Mouse (Mus musculus) hindbrain, embryonic 11.5 days (tissue): ENCODE measurements around the gene Atxn1l. TPM values are rescaled to one million over a fixed set of nuclear protein-coding genes. Genes with fewer than 3 reads are reported as not detected.
A peak's percentile ranks its signal among the peaks of the same experiment; 100 is the strongest.

Experiments used
- ATAC-seq: fragments of 200-750 bp; cut with Nextera tagmentation; 2 replicates; pipeline ENCODE4 v1.8.0; 2017; ENCODE audit warnings: mild to moderate bottlenecking, moderate TSS enrichment, moderate library complexity; ENCODE audit not compliant: low FRiP score
- DNase-seq: peaks from one replicate; pipeline ENCODE4 v3.0.0-alpha.2; 2015; ENCODE audit warnings: low spot score
- H3K27ac ChIP-seq: fragments of 300-500 bp; sonication (generic); 2 replicates; pipeline ENCODE4 v1.5.1; 2014; ENCODE audit warnings: mild to moderate bottlenecking, low read depth, low read length
- H3K27me3 ChIP-seq: fragments of 300-500 bp; sonication (generic); 2 replicates; pipeline ENCODE4 v1.6.1; 2014; ENCODE audit warnings: mild to moderate bottlenecking, low read length, moderate library complexity, mixed read lengths; ENCODE audit not compliant: control insufficient read depth, insufficient read depth
- H3K36me3 ChIP-seq: fragments of 300-500 bp; sonication (generic); 2 replicates; pipeline ENCODE4 v1.6.1; 2014; ENCODE audit warnings: mild to moderate bottlenecking, low read length, moderate library complexity, mixed read lengths; ENCODE audit not compliant: control insufficient read depth, insufficient read depth
- H3K4me1 ChIP-seq: fragments of 300-500 bp; sonication (generic); replicated peaks from 2 replicates; pipeline ENCODE4 v1.6.1; 2014; ENCODE audit warnings: low read length, mixed read lengths; ENCODE audit not compliant: control insufficient read depth, insufficient read depth
- H3K4me2 ChIP-seq: fragments of 300-500 bp; sonication (generic); replicated peaks from 2 replicates; pipeline ENCODE4 v1.6.1; 2014; ENCODE audit warnings: mild to moderate bottlenecking, low read depth, low read length
- H3K4me3 ChIP-seq: fragments of 300-500 bp; sonication (generic); 2 replicates; pipeline ENCODE4 v1.5.1; 2014; ENCODE audit warnings: low read depth, low read length
- H3K9ac ChIP-seq: fragments of 300-500 bp; sonication (generic); 2 replicates; pipeline ENCODE4 v1.6.1; 2014; ENCODE audit warnings: low read depth, low read length
- H3K9me3 ChIP-seq: fragments of 300-500 bp; sonication (generic); 2 replicates; pipeline ENCODE4 v1.6.1; 2016; ENCODE audit warnings: low read length; ENCODE audit not compliant: control insufficient read depth
- WGBS: fragments of 180-500 bp; shearing (Covaris S2); extraction: QIAGEN DNeasy Blood & Tissue Kit; methylation state at CpG from one replicate; pipeline ENCODE4 v1.1.7; 2014; 5-methylcytosine and 5-hydroxymethylcytosine counted together
- polyA plus RNA-seq: library from polyadenylated mRNA; unstranded; fragments of >200 nt; fragmentation: Nextera tagmentation; extraction: Ambion mirVana; gene quantifications from 2 replicates; pipeline ENCODE4 v1.2.1, GENCODE M21; 2014

Atxn1l gene
- polyA plus RNA-seq, 1 experiment from 2014 or later = 5.9 TPM

DNA sequence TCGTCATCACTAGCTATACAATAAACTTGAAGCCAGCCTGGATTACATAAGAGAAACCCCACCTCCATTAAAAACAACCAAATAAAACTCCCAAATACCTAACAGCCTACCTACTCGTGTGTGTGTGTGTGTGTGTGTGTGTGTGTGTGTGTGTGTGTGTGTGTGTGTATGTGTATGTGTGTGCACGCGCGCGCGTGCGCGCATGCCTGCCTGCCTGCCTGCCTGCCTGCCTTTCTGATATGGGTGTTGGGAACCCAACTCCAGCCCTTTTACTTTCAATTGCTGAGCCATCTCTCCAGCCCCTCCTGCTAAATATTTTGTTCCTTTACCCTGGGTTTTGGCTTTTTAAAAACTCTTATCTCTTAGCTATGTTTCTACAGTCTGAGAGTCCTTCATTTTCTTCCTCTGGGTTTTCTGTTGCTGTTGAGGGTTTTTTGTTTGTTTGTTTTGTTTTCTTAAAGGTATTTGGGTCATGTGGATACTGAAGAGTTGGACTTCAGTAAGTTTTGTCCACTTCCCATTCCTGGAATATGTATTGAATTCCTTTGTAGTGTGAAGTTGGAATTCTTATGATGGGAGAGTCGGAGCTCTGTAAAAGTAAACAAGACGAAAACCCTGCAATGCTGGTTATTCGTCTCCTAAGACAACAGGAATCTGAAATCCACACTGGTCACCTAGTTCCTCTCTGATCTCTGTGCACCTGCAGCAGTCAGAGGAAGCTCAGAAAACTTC is 10.1 kb upstream of the Atxn1l start:
- WGBS = 90% methylated on average over 12 of the region's 12 CpGs
- no peaks in the 10 kb centered on the region for H3K36me3 ChIP-seq

DNA sequence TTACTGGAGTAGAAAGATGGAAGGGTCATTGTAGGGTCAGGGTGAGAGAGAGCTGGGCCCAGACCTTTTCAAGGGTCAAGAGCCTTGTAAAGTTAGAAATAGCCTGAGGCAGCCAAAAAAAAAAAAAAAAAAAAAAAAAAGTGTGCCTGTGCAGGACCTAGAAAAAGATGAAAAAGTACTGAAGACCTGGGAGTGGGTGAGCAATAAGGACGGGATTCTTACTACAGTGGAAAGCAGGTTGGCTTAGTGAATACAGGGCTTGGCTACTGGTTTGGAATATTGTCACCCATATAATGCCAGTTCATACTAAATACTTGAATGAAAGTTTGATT is 476 bp upstream of the Atxn1l start:
- Histone ChIP-seq H3K9me3 (no peaks in the 10 kb centered on the region), H3K9ac (peak overlapping the region; percentile 98; the same call in 1 of the 2 replicates), H3K36me3 (peaks cover 5% of the 10 kb centered on the region; the same call in 1 of the 2 replicates), H3K27me3 (no peaks in the 10 kb centered on the region), H3K27ac (no peak overlapping the region), H3K4me3 (peak overlapping the region; percentile 96), H3K4me1 (peaks cover 4% of the 10 kb centered on the region; the same call in 1 of the 2 replicates), H3K4me2 (peak overlapping the region; percentile 81; the same call in 1 of the 2 replicates)
- 91% methylated on average over 1 of the region's 1 CpGs for WGBS
- ATAC-seq (no peak), DNase-seq (no peak)

More for the DNA sequence above, 10.1 kb upstream of the Atxn1l start:
- H3K9ac ChIP-seq = no peak overlapping the region
- no peak overlapping the region for H3K4me3 ChIP-seq
- no peaks in the 10 kb centered on the region for H3K27me3 ChIP-seq
- H3K27ac ChIP-seq = no peak overlapping the region
- no peaks in the 10 kb centered on the region for H3K9me3 ChIP-seq
- no peak overlapping the region for H3K4me2 ChIP-seq
- no peaks in the 10 kb centered on the region for H3K4me1 ChIP-seq
- ATAC-seq = no peak
- DNase-seq = no peak

DNA sequence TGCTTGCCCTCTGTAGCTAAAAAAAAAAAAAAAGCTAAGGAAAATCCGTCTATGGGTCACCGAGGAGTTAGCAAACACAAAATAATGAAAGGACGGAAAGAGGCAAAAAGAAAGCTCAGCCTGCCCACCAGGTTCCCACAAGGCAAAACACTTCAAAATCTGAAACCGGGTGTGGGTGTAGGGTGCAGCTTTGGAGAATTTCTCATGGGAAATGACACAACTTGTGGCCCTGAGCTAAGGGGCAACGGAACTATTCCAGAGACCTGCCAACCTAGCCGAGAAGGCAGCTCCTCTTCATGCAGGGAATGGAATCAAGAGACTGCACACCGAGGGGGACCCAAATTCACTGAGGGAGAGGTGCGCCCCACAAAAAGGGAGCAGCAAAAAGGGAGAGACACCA is 720 bp downstream of the Atxn1l start:
- no peak for ATAC-seq
- no peaks in the 10 kb centered on the region for H3K9me3 ChIP-seq
- peak overlapping the region; percentile 98 for H3K9ac ChIP-seq
- peak overlapping the region; percentile 96 for H3K4me3 ChIP-seq
- H3K36me3 ChIP-seq = peaks cover 5% of the 10 kb centered on the region; the same call in 1 of the 2 replicates
- DNase-seq = no peak
- peak overlapping the region; percentile 81 for H3K4me2 ChIP-seq
- no peaks in the 10 kb centered on the region for H3K27me3 ChIP-seq
- H3K27ac ChIP-seq = 0 out of 2 replicates have a peak overlapping the region, but pooled peaks have one; percentile 47
- peaks cover 4% of the 10 kb centered on the region; the same call in 1 of the 2 replicates for H3K4me1 ChIP-seq
- 10% methylated on average over 7 of the region's 8 CpGs for WGBS

DNA sequence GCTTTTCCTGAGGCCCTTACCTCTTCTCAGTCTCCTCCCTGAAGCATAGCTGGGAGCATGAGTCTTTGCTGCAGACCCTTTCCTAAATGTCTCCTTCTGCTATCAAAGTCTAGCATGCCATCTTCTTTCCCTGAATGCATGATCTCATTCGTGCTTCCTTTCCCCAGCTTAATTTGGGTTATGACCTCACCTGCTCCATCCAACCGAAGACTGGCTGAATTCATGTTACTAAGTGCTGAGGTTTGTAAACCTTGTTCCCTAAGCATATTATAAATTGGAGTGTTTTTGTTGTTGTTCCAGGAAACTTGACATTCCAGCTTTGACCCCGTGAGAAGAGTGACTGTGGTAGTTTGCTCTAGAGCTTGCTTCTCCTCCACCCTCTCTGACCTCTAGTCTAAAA is 3.5 kb downstream of the Atxn1l start:
- Histone ChIP-seq H3K36me3 (peaks cover 5% of the 10 kb centered on the region; the same call in 1 of the 2 replicates), H3K4me3 (no peak overlapping the region), H3K27me3 (no peaks in the 10 kb centered on the region), H3K9me3 (no peaks in the 10 kb centered on the region), H3K9ac (no peak overlapping the region), H3K4me2 (no peak overlapping the region), H3K4me1 (peaks cover 4% of the 10 kb centered on the region; the same call in 1 of the 2 replicates), H3K27ac (no peak overlapping the region)
- no peak for ATAC-seq
- no peak for DNase-seq
- WGBS = 95% methylated on average over 3 of the region's 3 CpGs

DNA sequence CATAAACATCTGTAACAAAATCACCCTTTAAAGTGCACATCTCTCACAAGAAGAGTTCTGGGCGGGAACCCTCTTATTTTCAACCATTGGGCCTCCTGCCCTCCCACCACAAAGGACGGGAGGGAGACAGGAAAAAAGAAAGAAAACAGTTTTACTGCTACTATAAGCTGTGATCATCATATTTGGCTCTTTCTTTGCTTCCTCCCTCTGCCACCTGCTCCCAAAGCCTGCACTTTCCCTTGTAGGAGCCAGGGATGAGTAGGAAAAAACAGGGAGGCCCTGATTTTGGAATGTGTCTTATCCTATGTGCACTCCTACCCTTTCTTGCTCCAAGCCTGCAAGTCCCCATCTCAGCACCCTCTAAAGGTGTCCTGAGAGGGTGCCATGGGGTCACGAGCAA is 6.5 kb downstream of the Atxn1l start:
- 89% methylated on average over 3 of the region's 3 CpGs for WGBS
- no peak for ATAC-seq
- Histone ChIP-seq H3K9me3 (no peaks in the 10 kb centered on the region), H3K9ac (no peak overlapping the region), H3K4me2 (no peak overlapping the region), H3K27ac (no peak overlapping the region), H3K36me3 (peaks cover 8% of the 10 kb centered on the region; the same call in 1 of the 2 replicates), H3K27me3 (no peaks in the 10 kb centered on the region), H3K4me3 (no peak overlapping the region), H3K4me1 (no peaks in the 10 kb centered on the region)
- DNase-seq = no peak

DNA sequence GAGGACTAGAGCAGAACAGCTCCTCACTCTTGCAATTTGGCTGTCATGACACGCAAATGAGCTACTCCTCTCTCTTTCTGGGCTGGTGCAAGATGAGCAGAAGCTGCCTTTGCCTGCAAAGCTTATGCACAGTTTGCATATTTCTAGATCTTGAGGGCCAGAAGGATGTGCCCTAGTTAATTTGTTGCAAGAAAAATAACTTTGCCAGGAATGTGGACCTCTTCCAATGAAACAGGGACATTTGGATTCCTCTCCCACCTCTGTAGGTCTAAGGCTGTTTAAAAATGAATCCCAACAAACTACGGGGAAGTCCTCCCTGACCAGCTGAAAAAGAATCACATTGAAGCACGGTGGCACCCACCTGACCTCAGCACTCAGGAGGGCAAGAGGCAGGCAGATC is 12.4 kb downstream of the Atxn1l start:
- 89% methylated on average over 3 of the region's 3 CpGs for WGBS
- no peak overlapping the region for H3K9ac ChIP-seq
- H3K4me3 ChIP-seq = no peak overlapping the region
- no peaks in the 10 kb centered on the region for H3K4me1 ChIP-seq
- DNase-seq = no peak
- H3K27ac ChIP-seq = no peak overlapping the region
- no peak for ATAC-seq
- no peaks in the 10 kb centered on the region for H3K9me3 ChIP-seq
- H3K36me3 ChIP-seq = peaks cover 26% of the 10 kb centered on the region
- H3K4me2 ChIP-seq = no peak overlapping the region
- no peaks in the 10 kb centered on the region for H3K27me3 ChIP-seq

DNA sequence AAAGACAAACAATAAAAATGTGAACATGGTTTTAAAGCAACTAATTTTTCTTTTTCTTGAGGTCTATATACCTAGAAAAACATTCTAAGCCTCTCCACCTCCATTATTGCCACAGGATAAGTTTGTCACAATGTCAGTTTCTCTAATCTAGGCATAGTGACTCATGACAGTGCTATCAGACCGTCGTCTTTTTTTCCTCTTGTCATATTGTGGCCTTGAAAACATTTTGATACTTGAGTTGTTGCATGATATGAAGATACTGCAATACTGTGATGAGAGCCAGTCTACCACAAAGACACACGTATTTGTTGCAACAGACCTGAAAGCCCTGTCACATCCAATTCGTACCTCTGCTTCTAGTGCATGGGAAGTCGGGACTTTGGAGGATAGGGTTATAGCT is 22.6 kb downstream of the Atxn1l start:
- Histone ChIP-seq H3K27ac (no peak overlapping the region), H3K9ac (no peak overlapping the region), H3K4me1 (no peaks in the 10 kb centered on the region), H3K9me3 (no peaks in the 10 kb centered on the region), H3K4me3 (no peak overlapping the region), H3K27me3 (no peaks in the 10 kb centered on the region), H3K4me2 (no peak overlapping the region), H3K36me3 (peaks cover 27% of the 10 kb centered on the region)
- 94% methylated on average over 5 of the region's 5 CpGs for WGBS
- DNase-seq (no peak), ATAC-seq (no peak)

DNA sequence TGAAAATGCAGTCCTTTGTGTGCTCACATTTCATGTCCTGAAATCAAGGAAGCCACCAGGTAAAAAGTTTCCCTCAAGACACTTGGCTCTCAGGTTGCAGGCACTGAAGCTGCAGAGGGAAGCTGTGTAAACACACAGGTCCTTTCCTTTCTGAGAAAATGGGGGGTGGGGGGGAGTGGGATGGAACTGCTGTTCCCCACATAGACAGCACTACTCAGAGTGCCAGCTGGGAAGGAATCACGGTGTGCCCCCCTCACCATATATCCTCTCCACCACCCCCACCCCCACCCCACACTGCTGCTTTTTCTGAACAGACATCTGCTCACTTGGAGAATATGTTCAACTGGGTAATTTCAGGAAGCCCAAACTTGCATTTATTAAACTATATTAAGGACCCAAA is 25.0 kb downstream of the Atxn1l start:
- no peak overlapping the region for H3K4me3 ChIP-seq
- WGBS = 93% methylated on average over 1 of the region's 1 CpGs
- ATAC-seq = no peak
- no peaks in the 10 kb centered on the region for H3K27me3 ChIP-seq
- no peak overlapping the region for H3K9ac ChIP-seq
- DNase-seq = no peak
- H3K4me1 ChIP-seq = peaks cover 2% of the 10 kb centered on the region; the same call in 1 of the 2 replicates
- peaks cover 23% of the 10 kb centered on the region; the same call in 1 of the 2 replicates for H3K36me3 ChIP-seq
- no peak overlapping the region for H3K4me2 ChIP-seq
- no peak overlapping the region for H3K27ac ChIP-seq
- no peaks in the 10 kb centered on the region for H3K9me3 ChIP-seq

DNA sequence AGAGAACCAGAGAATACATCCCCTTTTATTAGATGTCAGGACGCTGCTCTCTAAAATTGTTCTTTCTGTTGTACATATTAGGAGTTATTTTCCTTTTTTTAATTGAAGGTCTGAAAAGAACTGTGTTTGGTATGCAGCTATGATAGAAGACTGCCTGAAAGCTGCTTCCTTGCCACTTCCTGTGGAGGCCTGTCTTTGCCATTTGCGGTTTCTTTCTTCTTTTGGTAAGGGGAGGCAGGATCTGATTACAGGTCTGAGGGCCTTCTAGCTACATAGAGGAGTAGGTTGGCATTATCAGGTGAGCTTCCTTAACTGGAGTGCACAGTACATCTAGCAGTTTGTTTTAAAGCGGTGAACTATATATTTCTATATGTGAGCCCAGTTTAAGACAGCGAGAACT is 29.6 kb downstream of the Atxn1l start:
- Histone ChIP-seq H3K36me3 (peaks cover 15% of the 10 kb centered on the region; the same call in 1 of the 2 replicates), H3K27ac (no peak overlapping the region), H3K4me2 (no peak overlapping the region), H3K4me1 (peaks cover 5% of the 10 kb centered on the region; the same call in 1 of the 2 replicates), H3K9me3 (no peaks in the 10 kb centered on the region), H3K27me3 (peaks cover 3% of the 10 kb centered on the region; the same call in 1 of the 2 replicates), H3K9ac (no peak overlapping the region), H3K4me3 (no peak overlapping the region)
- ATAC-seq (no peak), DNase-seq (no peak)
- WGBS = 93% methylated on average over 4 of the region's 4 CpGs
